Mouse (Mus musculus): ENCODE measurements around the gene Minpp1. TPM values are rescaled to one million over a fixed set of nuclear protein-coding genes. Genes with fewer than 3 reads are reported as not detected.

Gene Minpp1
- polyA plus RNA-seq, 1 experiment from 2014 or later: 77.0 TPM

DNA sequence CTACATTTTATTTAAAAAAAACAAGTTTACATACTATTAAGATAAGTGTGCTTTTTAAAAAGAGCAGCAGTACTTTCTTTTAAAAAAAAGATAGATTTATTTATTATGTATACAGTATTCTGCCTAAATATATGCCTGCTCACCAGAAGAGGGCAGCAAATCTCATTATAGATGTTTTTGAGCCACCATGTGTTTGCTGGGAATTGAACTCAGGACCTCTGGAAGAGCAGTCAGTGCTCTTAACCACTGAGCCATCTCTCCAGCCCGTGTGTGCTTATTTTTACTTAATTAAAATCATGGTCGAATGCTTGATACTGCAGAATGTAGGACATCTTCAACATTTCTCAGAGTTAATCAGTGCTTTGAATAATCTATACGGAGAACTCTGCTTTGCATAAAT lies 35.9 kb downstream of the Minpp1 start:
- WGBS: 87% methylated on average over 3 of the region's 3 CpGs
- Histone ChIP-seq H3K27ac (replicated peaks) (no peak overlapping the region), H3K9me3 (replicated peaks) (no peaks in the 10 kb centered on the region), H3K4me1 (no peaks in the 10 kb centered on the region), H3K4me3 (no peak overlapping the region), H3K27me3 (ENCODE audit: low read depth, poor library complexity, severe bottlenecking) (no peaks in the 10 kb centered on the region), H3K36me3 (peaks cover 15% of the 10 kb centered on the region)
- no peak for DNase-seq (ENCODE audit: low spot score)

GRCm38 (mm10) chr19:32522247-32522646 lies 36.7 kb downstream of the Minpp1 start:
- no peaks in the 10 kb centered on the region for H3K9me3 ChIP-seq (replicated peaks)
- H3K4me3 ChIP-seq: no peak overlapping the region
- DNase-seq (ENCODE audit: low spot score): no peak
- peaks cover 7% of the 10 kb centered on the region for H3K36me3 ChIP-seq
- H3K27ac ChIP-seq (replicated peaks): no peak overlapping the region
- H3K27me3 ChIP-seq (ENCODE audit: low read depth, poor library complexity, severe bottlenecking): no peaks in the 10 kb centered on the region
- H3K4me1 ChIP-seq: no peaks in the 10 kb centered on the region
- WGBS: 95% methylated on average over 5 of the region's 5 CpGs

DNA sequence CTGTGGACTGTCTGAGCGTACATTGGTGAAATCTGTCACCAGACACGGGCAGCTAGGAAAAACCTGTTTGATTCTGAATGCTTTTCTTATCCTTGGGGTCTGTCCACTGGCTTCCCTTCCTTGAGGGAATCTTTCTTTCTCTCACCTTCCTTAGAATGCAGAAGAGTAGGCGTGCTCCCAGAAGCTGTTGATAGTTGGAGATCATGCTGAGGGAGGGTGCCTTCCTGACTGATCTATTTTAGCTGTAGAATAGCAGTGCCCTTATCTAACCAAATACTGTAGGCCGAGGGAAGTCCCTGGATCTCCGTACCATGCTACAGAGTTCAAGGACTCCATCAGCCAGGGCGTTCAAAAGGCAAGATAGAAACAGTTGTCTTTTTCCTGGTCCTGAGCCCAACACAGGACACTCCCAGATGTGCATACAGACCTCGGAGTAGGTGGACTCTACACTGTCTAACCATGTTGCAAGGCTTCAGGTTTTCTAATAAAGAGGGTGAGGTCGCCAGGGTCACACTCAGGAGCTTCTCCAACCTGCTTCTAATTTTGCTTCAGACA lies 37.3 kb downstream of the Minpp1 start:
- no peak overlapping the region for H3K4me3 ChIP-seq
- H3K9me3 ChIP-seq (replicated peaks): no peaks in the 10 kb centered on the region
- H3K4me1 ChIP-seq: no peaks in the 10 kb centered on the region
- no peaks in the 10 kb centered on the region for H3K27me3 ChIP-seq (ENCODE audit: low read depth, poor library complexity, severe bottlenecking)
- 91% methylated on average over 8 of the region's 8 CpGs for whole genome bisulfite sequencing
- H3K36me3 ChIP-seq: peaks cover 2% of the 10 kb centered on the region; the same call in 1 of the 2 replicates
- no peak overlapping the region for H3K27ac ChIP-seq (replicated peaks)
- no peak for DNase-seq (ENCODE audit: low spot score)

GRCm38 (mm10) chr19:32523769-32524515 lies 38.4 kb downstream of the Minpp1 start:
- H3K27me3 ChIP-seq (ENCODE audit: low read depth, poor library complexity, severe bottlenecking): no peaks in the 10 kb centered on the region

DNA sequence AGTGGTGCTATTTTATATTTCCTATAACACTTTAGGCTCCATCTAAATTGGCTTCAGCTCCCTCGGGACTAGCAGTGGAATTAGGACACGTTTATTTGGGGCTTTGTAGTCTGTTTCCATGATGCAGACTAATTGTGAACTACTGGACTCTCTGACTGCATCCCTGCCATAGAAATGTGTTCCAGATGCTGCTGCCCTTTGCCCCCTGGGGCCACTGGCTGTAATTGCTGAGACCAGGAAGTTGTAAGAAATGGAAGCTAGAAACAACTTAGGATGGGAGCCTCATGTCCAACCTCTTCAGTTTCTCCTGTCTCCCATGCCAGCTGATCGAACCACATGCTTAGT lies 38.9 kb downstream of the Minpp1 start:
- H3K36me3 ChIP-seq: no peaks in the 10 kb centered on the region
- H3K27me3 ChIP-seq (ENCODE audit: low read depth, poor library complexity, severe bottlenecking): no peaks in the 10 kb centered on the region
- no peak overlapping the region for H3K4me3 ChIP-seq
- 80% methylated on average over 3 of the region's 3 CpGs for WGBS
- peaks cover 10% of the 10 kb centered on the region for H3K4me1 ChIP-seq
- H3K27ac ChIP-seq (replicated peaks): no peak overlapping the region
- H3K9me3 ChIP-seq (replicated peaks): no peaks in the 10 kb centered on the region
- no peak for DNase-seq (ENCODE audit: low spot score)

More at GRCm38 (mm10) chr19:32523769-32524515, 38.4 kb downstream of the Minpp1 start:
- no peak for DNase-seq (ENCODE audit: low spot score)
- Histone ChIP-seq H3K4me3 (no peak overlapping the region), H3K27ac (replicated peaks) (no peak overlapping the region), H3K4me1 (peaks cover 5% of the 10 kb centered on the region; the same call in 1 of the 2 replicates), H3K36me3 (no peaks in the 10 kb centered on the region), H3K9me3 (replicated peaks) (no peaks in the 10 kb centered on the region)
- WGBS: 87% methylated on average over 14 of the region's 14 CpGs

DNA sequence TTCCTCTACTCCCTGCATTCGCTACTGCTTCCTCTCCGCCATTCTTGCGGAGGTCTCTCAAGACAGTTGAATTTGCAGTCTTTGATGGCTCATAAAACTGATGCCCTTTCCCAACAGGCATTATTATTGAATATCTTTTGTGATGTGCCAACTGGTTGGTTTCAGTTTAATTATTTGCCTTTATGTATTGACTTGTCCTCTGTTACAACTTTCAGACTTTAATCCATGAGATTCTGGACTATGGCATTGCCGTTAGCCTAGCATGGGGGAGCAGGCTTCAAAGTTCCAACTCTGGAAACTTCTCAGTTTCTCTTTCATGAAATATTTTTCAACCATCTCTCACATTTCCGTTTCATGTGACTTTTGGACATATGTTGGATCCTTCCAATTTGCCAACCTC lies 41.6 kb downstream of the Minpp1 start:
- peaks cover 19% of the 10 kb centered on the region for H3K4me1 ChIP-seq
- no peak for DNase-seq (ENCODE audit: low spot score)
- no peaks in the 10 kb centered on the region for H3K27me3 ChIP-seq (ENCODE audit: low read depth, poor library complexity, severe bottlenecking)
- no peaks in the 10 kb centered on the region for H3K36me3 ChIP-seq
- no peak overlapping the region for H3K27ac ChIP-seq (replicated peaks)
- H3K9me3 ChIP-seq (replicated peaks): no peaks in the 10 kb centered on the region
- 95% methylated on average over 5 of the region's 5 CpGs for WGBS
- no peak overlapping the region for H3K4me3 ChIP-seq

DNA sequence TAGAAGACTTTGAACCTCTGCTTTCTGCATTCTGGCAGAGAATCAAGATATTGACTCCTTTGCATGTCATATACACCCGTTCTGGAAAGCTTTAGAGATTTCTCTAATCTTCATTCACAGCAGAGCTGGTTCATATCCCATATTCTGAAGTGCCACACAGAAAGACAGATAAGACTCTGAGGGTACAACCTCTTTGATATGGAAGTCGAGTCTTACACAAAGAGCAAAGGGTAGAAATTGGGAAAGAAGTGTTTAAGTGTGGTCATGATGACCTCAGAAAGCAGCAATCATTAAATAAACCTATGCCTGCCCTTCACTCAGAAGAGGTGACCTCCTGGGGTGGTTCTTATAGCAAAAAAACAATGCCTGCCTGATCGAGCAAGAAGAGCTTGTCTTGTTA lies 43.2 kb downstream of the Minpp1 start:
- no peaks in the 10 kb centered on the region for H3K27me3 ChIP-seq (ENCODE audit: low read depth, poor library complexity, severe bottlenecking)
- H3K36me3 ChIP-seq: no peaks in the 10 kb centered on the region
- H3K9me3 ChIP-seq (replicated peaks): no peaks in the 10 kb centered on the region
- peaks cover 19% of the 10 kb centered on the region for H3K4me1 ChIP-seq
- no peak overlapping the region for H3K27ac ChIP-seq (replicated peaks)
- no peak overlapping the region for H3K4me3 ChIP-seq
- 72% methylated on average over 3 of the region's 3 CpGs for WGBS
- no peak for DNase-seq (ENCODE audit: low spot score)

DNA sequence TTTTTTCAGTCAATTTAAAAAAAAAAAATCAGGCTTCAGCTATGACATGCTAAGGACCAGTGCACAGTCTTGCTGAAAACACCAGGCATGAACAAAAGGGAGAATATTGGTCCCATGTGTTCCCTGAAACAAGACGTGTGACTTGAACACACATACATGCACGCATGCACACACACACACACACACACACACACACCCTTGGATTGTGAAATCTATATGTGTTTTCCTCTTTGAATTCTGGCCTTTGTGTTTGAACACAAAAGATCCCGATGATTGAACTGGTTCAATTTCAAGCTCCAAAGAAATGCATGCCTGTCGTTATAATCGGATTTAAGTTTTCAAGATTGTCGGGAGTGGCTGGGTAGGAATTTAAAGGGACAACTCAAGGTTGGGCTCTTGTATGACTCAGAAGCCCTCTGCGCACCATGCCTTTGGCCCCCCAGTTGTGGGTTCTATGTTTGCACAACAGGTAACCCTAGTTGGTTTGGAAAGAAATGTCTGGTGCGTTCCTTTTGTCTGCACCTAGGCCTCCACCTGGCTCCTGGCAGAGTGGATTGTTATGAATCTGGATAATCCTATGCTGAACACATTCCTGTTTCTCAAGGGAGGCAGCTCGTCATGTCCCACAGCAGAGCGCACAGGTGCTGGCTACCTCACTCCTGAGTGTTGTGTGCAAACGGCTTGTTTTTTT lies 43.8 kb downstream of the Minpp1 start:
- H3K9me3 ChIP-seq (replicated peaks): no peaks in the 10 kb centered on the region
- no peak overlapping the region for H3K4me3 ChIP-seq
- H3K36me3 ChIP-seq: no peaks in the 10 kb centered on the region
- H3K27me3 ChIP-seq (ENCODE audit: low read depth, poor library complexity, severe bottlenecking): no peaks in the 10 kb centered on the region
- peaks cover 19% of the 10 kb centered on the region for H3K4me1 ChIP-seq
- DNase-seq (ENCODE audit: low spot score): no peak
- WGBS: 73% methylated on average over 11 of the region's 11 CpGs
- H3K27ac ChIP-seq (replicated peaks): no peak overlapping the region; the same call in 1 of the 2 replicates

DNA sequence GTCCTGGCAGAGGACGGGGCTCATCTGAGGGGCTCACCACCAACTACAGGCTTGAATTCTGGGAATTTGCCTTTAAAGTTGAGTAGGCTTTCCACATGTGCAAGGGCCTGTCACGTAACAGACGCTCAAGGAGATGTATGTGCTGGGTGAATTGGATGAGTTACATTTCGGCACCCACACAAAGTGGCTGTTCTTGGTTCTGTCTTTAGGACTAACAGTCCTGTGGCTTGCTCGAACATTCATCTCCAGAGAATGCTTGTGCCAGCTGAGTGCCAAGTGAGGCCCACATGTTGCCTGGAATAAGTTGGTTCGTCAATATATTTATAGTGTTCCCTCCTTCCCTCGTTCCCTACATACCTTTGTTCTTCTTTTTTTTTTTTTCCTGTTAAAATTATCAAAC lies 44.7 kb downstream of the Minpp1 start:
- DNase-seq (ENCODE audit: low spot score): no peak
- H3K27ac ChIP-seq (replicated peaks): no peak overlapping the region; the same call in 1 of the 2 replicates
- H3K27me3 ChIP-seq (ENCODE audit: low read depth, poor library complexity, severe bottlenecking): no peaks in the 10 kb centered on the region
- no peaks in the 10 kb centered on the region for H3K9me3 ChIP-seq (replicated peaks)
- no peak overlapping the region for H3K4me3 ChIP-seq
- 88% methylated on average over 7 of the region's 7 CpGs for WGBS
- H3K36me3 ChIP-seq: no peaks in the 10 kb centered on the region
- peaks cover 19% of the 10 kb centered on the region for H3K4me1 ChIP-seq

GRCm38 (mm10) chr19:32532331-32532730 lies 46.8 kb downstream of the Minpp1 start:
- Histone ChIP-seq H3K36me3 (no peaks in the 10 kb centered on the region), H3K27ac (replicated peaks) (no peak overlapping the region), H3K4me1 (peaks cover 19% of the 10 kb centered on the region), H3K27me3 (ENCODE audit: low read depth, poor library complexity, severe bottlenecking) (no peaks in the 10 kb centered on the region), H3K9me3 (replicated peaks) (no peaks in the 10 kb centered on the region), H3K4me3 (no peak overlapping the region)
- no peak for DNase-seq (ENCODE audit: low spot score)
- 94% methylated on average over 3 of the region's 3 CpGs for WGBS

- H3K27me3 ChIP-seq (ENCODE audit: low read depth, poor library complexity, severe bottlenecking): no peaks in the 10 kb centered on the region
- WGBS: 84% methylated on average over 7 of the region's 7 CpGs
Measured at GRCm38 (mm10) chr19:32532737-32533505, 47.4 kb downstream of the Minpp1 start.

DNA sequence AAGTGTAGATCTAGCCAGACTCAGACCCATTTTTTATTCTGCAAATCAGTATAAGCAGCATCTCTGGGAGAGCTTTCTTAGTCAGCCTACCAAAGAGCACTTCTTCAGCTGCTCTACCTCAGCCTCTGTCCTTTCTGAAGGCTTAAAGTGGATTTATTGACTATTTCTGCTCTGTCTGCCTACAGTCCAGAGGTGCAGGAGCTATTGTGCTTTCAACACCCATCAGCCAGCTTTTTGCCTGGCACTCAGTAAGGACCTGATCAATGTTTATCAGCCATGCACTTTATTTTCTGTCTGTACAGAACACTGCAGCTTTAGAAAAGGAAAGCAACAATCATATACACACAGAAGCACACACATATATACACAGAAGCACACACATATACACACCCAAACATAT lies 49.3 kb downstream of the Minpp1 start:
- Histone ChIP-seq H3K9me3 (replicated peaks) (no peaks in the 10 kb centered on the region), H3K4me1 (peaks cover 4% of the 10 kb centered on the region; the same call in 1 of the 2 replicates), H3K4me3 (no peak overlapping the region), H3K36me3 (no peaks in the 10 kb centered on the region), H3K27ac (replicated peaks) (no peak overlapping the region), H3K27me3 (ENCODE audit: low read depth, poor library complexity, severe bottlenecking) (no peaks in the 10 kb centered on the region)
- no peak for DNase-seq (ENCODE audit: low spot score)

More at GRCm38 (mm10) chr19:32532737-32533505, 47.4 kb downstream of the Minpp1 start:
- Histone ChIP-seq H3K36me3 (no peaks in the 10 kb centered on the region), H3K9me3 (replicated peaks) (no peaks in the 10 kb centered on the region), H3K4me3 (no peak overlapping the region), H3K4me1 (peaks cover 19% of the 10 kb centered on the region), H3K27ac (replicated peaks) (no peak overlapping the region)
- no peak for DNase-seq (ENCODE audit: low spot score)
